Comparison of ENCODE assay signal across 30 mouse cellular contexts in the genomic region with DNA sequence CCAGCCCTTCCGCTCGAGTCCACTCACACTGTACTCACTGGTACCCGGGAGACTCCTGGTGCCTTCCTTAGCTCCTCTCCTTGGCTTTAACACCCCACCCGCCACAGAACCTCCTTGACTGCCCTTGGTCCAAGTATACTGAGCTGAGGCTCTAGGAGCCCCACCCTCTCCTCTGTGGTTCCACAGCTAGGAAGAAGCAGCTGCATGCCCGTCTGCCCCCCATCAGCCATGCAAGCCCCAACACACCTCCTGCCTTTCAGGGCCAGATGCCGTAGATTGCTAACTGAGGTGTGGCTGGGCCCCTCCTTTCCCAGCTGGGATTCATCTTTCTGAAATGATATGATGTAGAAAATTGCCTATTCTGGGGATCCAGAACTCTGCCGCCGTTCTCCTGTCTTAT. TPM values are rescaled to one million over a fixed set of nuclear protein-coding genes. Genes with fewer than 3 reads are reported as not detected.
DNase-seq lines count a peak whose midpoint lies in the region; ATAC-seq lines count a peak whose summit lies in the region.
"Had no signal": no experiment of that assay in that cellular context is flagged by ENCODE, and none has a peak within 500 bp of the region (broad histone marks: within the 10 kb centered on the region; RNA-seq: fewer than 3 reads in every experiment).

No protein-coding gene starts in this region.

- H3K9ac ChIP-seq in embryonic facial prominence, embryonic 12.5 days = no peak overlapping the region
- H3K9ac ChIP-seq in embryonic facial prominence, embryonic 15.5 days = no peak overlapping the region
- peak overlapping the region; percentile 36 for H3K9ac ChIP-seq in stomach, embryonic 16.5 days (ENCODE audit: low read length)
- H3K9ac ChIP-seq in forebrain, embryonic 14.5 days (ENCODE audit: low read length) = no peak overlapping the region
- H3K9ac ChIP-seq: forebrain, embryonic 13.5 days; intestine, embryonic 15.5 days; lung, embryonic 15.5 days; midbrain, embryonic 15.5 days; neural tube, embryonic 12.5 days had no signal

- no peaks in the 10 kb centered on the region for H3K9me3 ChIP-seq in embryonic facial prominence, embryonic 12.5 days
- H3K9me3 ChIP-seq in embryonic facial prominence, embryonic 10.5 days = no peaks in the 10 kb centered on the region
- no peaks in the 10 kb centered on the region for H3K9me3 ChIP-seq in embryonic facial prominence, embryonic 15.5 days (replicated peaks)
- H3K9me3 ChIP-seq in stomach, embryonic 16.5 days (replicated peaks; ENCODE audit: control insufficient read depth, low read length) = no peaks in the 10 kb centered on the region
- no peaks in the 10 kb centered on the region for H3K9me3 ChIP-seq in forebrain, embryonic 14.5 days (replicated peaks; ENCODE audit: control insufficient read depth, low read length)
- H3K9me3 ChIP-seq: forebrain, embryonic 13.5 days; intestine, embryonic 15.5 days; lung, embryonic 15.5 days; midbrain, embryonic 10.5 days; midbrain, embryonic 15.5 days; neural tube, embryonic 12.5 days had no signal

- DNase-seq in embryonic facial prominence, embryonic 10.5 days (ENCODE audit: low spot score) = no peak
- DNase-seq in R1 (ENCODE audit: low read depth, low spot score) = peak; percentile 94
- DNase-seq in frontal cortex, postnatal 25 days (ENCODE audit: low spot score in 2 of 2) = no peak
- no peak for DNase-seq in forebrain, embryonic 14.5 days (ENCODE audit: low spot score)
- no peak for DNase-seq in heart, postnatal 4 days
- DNase-seq: adrenal gland, postnatal 14 days; cerebellum, adult 11 months; cerebellum, adult 9-10 months; cerebellum, postnatal 36 days; heart, postnatal 14 days; kidney, adult 2 months; kidney, postnatal 36 days; thymus, postnatal 14 days had no signal

- H3K4me3 ChIP-seq in embryonic facial prominence, embryonic 12.5 days = no peak overlapping the region
- no peak overlapping the region for H3K4me3 ChIP-seq in embryonic facial prominence, embryonic 10.5 days
- H3K4me3 ChIP-seq in embryonic facial prominence, embryonic 15.5 days (replicated peaks) = no peak overlapping the region
- H3K4me3 ChIP-seq in stomach, embryonic 16.5 days (replicated peaks; ENCODE audit: low read length) = no peak overlapping the region
- no peak overlapping the region for H3K4me3 ChIP-seq in forebrain, embryonic 14.5 days (ENCODE audit: low read depth, low read length)
- H3K4me3 ChIP-seq: forebrain, embryonic 13.5 days; intestine, embryonic 15.5 days; layer of hippocampus, adult 2 months; lung, embryonic 15.5 days; midbrain, embryonic 10.5 days; midbrain, embryonic 15.5 days; neural tube, embryonic 12.5 days had no signal

- 89% methylated on average over 8 of the region's 8 CpGs for WGBS in embryonic facial prominence, embryonic 12.5 days
- 91% methylated on average over 8 of the region's 8 CpGs for WGBS in embryonic facial prominence, embryonic 10.5 days
- 61% methylated on average over 8 of the region's 8 CpGs for WGBS in embryonic facial prominence, embryonic 15.5 days
- WGBS in stomach, embryonic 16.5 days = 74% methylated on average over 8 of the region's 8 CpGs
- WGBS in forebrain, embryonic 14.5 days = 91% methylated on average over 8 of the region's 8 CpGs

- H3K4me1 ChIP-seq in embryonic facial prominence, embryonic 12.5 days = 0 out of 2 replicates have a peak, but pooled peaks cover 5% of the 10 kb centered on the region
- no peaks in the 10 kb centered on the region for H3K4me1 ChIP-seq in embryonic facial prominence, embryonic 10.5 days
- peaks cover 21% of the 10 kb centered on the region; the same call in 1 of the 2 replicates for H3K4me1 ChIP-seq in embryonic facial prominence, embryonic 15.5 days
- H3K4me1 ChIP-seq in stomach, embryonic 16.5 days (ENCODE audit: control insufficient read depth, insufficient read depth, low read length) = no peaks in the 10 kb centered on the region
- H3K4me1 ChIP-seq in forebrain, embryonic 14.5 days (ENCODE audit: control insufficient read depth, insufficient read depth, low read length) = no peaks in the 10 kb centered on the region
- H3K4me1 ChIP-seq: forebrain, embryonic 13.5 days; intestine, embryonic 15.5 days; lung, embryonic 15.5 days; midbrain, embryonic 10.5 days; midbrain, embryonic 15.5 days had no signal

- peak overlapping the region; percentile 52; the same call in 1 of the 2 replicates for H3K27ac ChIP-seq in embryonic facial prominence, embryonic 12.5 days
- H3K27ac ChIP-seq in embryonic facial prominence, embryonic 10.5 days (replicated peaks) = no peak overlapping the region
- peak overlapping the region; percentile 74 for H3K27ac ChIP-seq in embryonic facial prominence, embryonic 15.5 days (replicated peaks)
- H3K27ac ChIP-seq in stomach, embryonic 16.5 days (ENCODE audit: low read length) = peak overlapping the region; percentile 72
- H3K27ac ChIP-seq in forebrain, embryonic 14.5 days (ENCODE audit: low read depth, low read length) = no peak overlapping the region
- H3K27ac ChIP-seq: forebrain, embryonic 13.5 days; intestine, embryonic 15.5 days; layer of hippocampus, adult 2 months; lung, embryonic 15.5 days; midbrain, embryonic 10.5 days; midbrain, embryonic 15.5 days; neural tube, embryonic 12.5 days had no signal

- H3K36me3 ChIP-seq in embryonic facial prominence, embryonic 12.5 days = peaks cover 84% of the 10 kb centered on the region
- H3K36me3 ChIP-seq in embryonic facial prominence, embryonic 10.5 days (replicated peaks) = peaks cover 99% of the 10 kb centered on the region
- H3K36me3 ChIP-seq in embryonic facial prominence, embryonic 15.5 days = peaks cover 74% of the 10 kb centered on the region
- 0 out of 2 replicates have a peak, but pooled peaks cover 14% of the 10 kb centered on the region for H3K36me3 ChIP-seq in stomach, embryonic 16.5 days (ENCODE audit: control insufficient read depth, insufficient read depth, low read length)
- H3K36me3 ChIP-seq in forebrain, embryonic 14.5 days (ENCODE audit: control insufficient read depth, insufficient read depth, low read length) = peaks cover 90% of the 10 kb centered on the region

- no peak for ATAC-seq in embryonic facial prominence, embryonic 12.5 days (ENCODE audit: insufficient number of reproducible peaks, insufficient read depth, low FRiP score, low TSS enrichment)
- ATAC-seq in embryonic facial prominence, embryonic 15.5 days (ENCODE audit: insufficient number of reproducible peaks, low FRiP score, low TSS enrichment, low read depth) = peak; percentile 51; the same call in 1 of the 2 replicates
- ATAC-seq in stomach, embryonic 16.5 days (ENCODE audit: insufficient read depth, low FRiP score) = peak; percentile 41; the same call in 1 of the 2 replicates
- no peak for ATAC-seq in forebrain, embryonic 14.5 days
- ATAC-seq: forebrain, embryonic 13.5 days; hindbrain, embryonic 16.5 days; intestine, embryonic 15.5 days; midbrain, embryonic 15.5 days had no signal

- no peak overlapping the region for H3K4me2 ChIP-seq in embryonic facial prominence, embryonic 12.5 days (replicated peaks)
- H3K4me2 ChIP-seq in embryonic facial prominence, embryonic 15.5 days (replicated peaks) = no peak overlapping the region
- H3K4me2 ChIP-seq in stomach, embryonic 16.5 days (ENCODE audit: low read depth, low read length) = no peak overlapping the region
- H3K4me2 ChIP-seq in forebrain, embryonic 14.5 days (ENCODE audit: low read length) = no peak overlapping the region
- H3K4me2 ChIP-seq: forebrain, embryonic 13.5 days; intestine, embryonic 15.5 days; liver, embryonic 11.5 days; lung, embryonic 15.5 days; midbrain, embryonic 15.5 days; neural tube, embryonic 12.5 days had no signal

- no peaks in the 10 kb centered on the region for H3K27me3 ChIP-seq in embryonic facial prominence, embryonic 12.5 days
- H3K27me3 ChIP-seq in embryonic facial prominence, embryonic 10.5 days (replicated peaks; ENCODE audit: low read depth, poor library complexity, severe bottlenecking) = no peaks in the 10 kb centered on the region
- H3K27me3 ChIP-seq in embryonic facial prominence, embryonic 15.5 days = no peaks in the 10 kb centered on the region
- H3K27me3 ChIP-seq in stomach, embryonic 16.5 days (ENCODE audit: control insufficient read depth, insufficient read depth, low read length) = no peaks in the 10 kb centered on the region
- H3K27me3 ChIP-seq in forebrain, embryonic 14.5 days (replicated peaks; ENCODE audit: control insufficient read depth, insufficient read depth, low read length) = no peaks in the 10 kb centered on the region
- H3K27me3 ChIP-seq: CH12.LX; forebrain, embryonic 13.5 days; intestine, embryonic 15.5 days; lung, embryonic 15.5 days; midbrain, embryonic 15.5 days; neural tube, embryonic 12.5 days had no signal

RNA-seq across cellular contexts. Expression of a gene that starts 12.0 kb away (rescaled TPM):
- polyA plus RNA-seq in embryonic facial prominence, embryonic 12.5 days (2016; fragmentation: Nextera tagmentation; extraction: Ambion mirVana) = 26.3 and 28.7 TPM in 2 replicates
- polyA plus RNA-seq in embryonic facial prominence, embryonic 10.5 days (2016; fragmentation: Nextera tagmentation; extraction: Ambion mirVana) = 27.9 and 30.7 TPM in 2 replicates
- polyA plus RNA-seq in embryonic facial prominence, embryonic 15.5 days (2015; fragmentation: Nextera tagmentation; extraction: Ambion mirVana) = 21.4 and 23.9 TPM in 2 replicates
- polyA plus RNA-seq in stomach, embryonic 16.5 days (2015; fragmentation: Nextera tagmentation; extraction: Ambion mirVana) = 19.5 and 19.7 TPM in 2 replicates
- polyA plus RNA-seq in forebrain, embryonic 14.5 days (2014; fragmentation: Nextera tagmentation; extraction: Ambion mirVana) = 16.5 and 20.4 TPM in 2 replicates
- total RNA-seq in heart, postnatal 4 days (2021) = 1 to 10 TPM; 8.0 to 10.0 TPM

RNA-seq across cellular contexts. Expression of a gene that starts 12.2 kb away (rescaled TPM):
- 46.9 and 47.0 TPM in 2 replicates for polyA plus RNA-seq in embryonic facial prominence, embryonic 12.5 days (2016; fragmentation: Nextera tagmentation; extraction: Ambion mirVana)
- polyA plus RNA-seq in embryonic facial prominence, embryonic 10.5 days (2016; fragmentation: Nextera tagmentation; extraction: Ambion mirVana) = 48.4 and 50.8 TPM in 2 replicates
- 32.9 and 38.1 TPM in 2 replicates for polyA plus RNA-seq in embryonic facial prominence, embryonic 15.5 days (2015; fragmentation: Nextera tagmentation; extraction: Ambion mirVana)
- polyA plus RNA-seq in stomach, embryonic 16.5 days (2015; fragmentation: Nextera tagmentation; extraction: Ambion mirVana) = 32.0 and 35.2 TPM in 2 replicates
- 55.8 and 56.5 TPM in 2 replicates for polyA plus RNA-seq in forebrain, embryonic 14.5 days (2014; fragmentation: Nextera tagmentation; extraction: Ambion mirVana)
- 10 to 100 TPM; 25.7 to 29.0 TPM for total RNA-seq in heart, postnatal 4 days (2021)

RNA-seq across cellular contexts. Expression of a gene that starts 29.3 kb away (rescaled TPM):
- 4.1 and 4.2 TPM in 2 replicates for polyA plus RNA-seq in embryonic facial prominence, embryonic 12.5 days (2016; fragmentation: Nextera tagmentation; extraction: Ambion mirVana)
- 1.1 and 1.5 TPM in 2 replicates for polyA plus RNA-seq in embryonic facial prominence, embryonic 10.5 days (2016; fragmentation: Nextera tagmentation; extraction: Ambion mirVana)
- polyA plus RNA-seq in embryonic facial prominence, embryonic 15.5 days (2015; fragmentation: Nextera tagmentation; extraction: Ambion mirVana) = 21.1 and 21.5 TPM in 2 replicates
- 18.9 and 24.4 TPM in 2 replicates for polyA plus RNA-seq in stomach, embryonic 16.5 days (2015; fragmentation: Nextera tagmentation; extraction: Ambion mirVana)
- polyA plus RNA-seq in forebrain, embryonic 14.5 days (2014; fragmentation: Nextera tagmentation; extraction: Ambion mirVana) = 0.48 and 0.62 TPM in 2 replicates
- 1 to 10 TPM; 5.0 to 5.4 TPM for total RNA-seq in heart, postnatal 4 days (2021)

RNA-seq across cellular contexts. Expression of a gene that starts 33.4 kb away (rescaled TPM):
- 1.00 and 1.7 TPM in 2 replicates for polyA plus RNA-seq in embryonic facial prominence, embryonic 12.5 days (2016; fragmentation: Nextera tagmentation; extraction: Ambion mirVana)
- polyA plus RNA-seq in embryonic facial prominence, embryonic 10.5 days (2016; fragmentation: Nextera tagmentation; extraction: Ambion mirVana) = 1.1 and 1.6 TPM in 2 replicates
- polyA plus RNA-seq in embryonic facial prominence, embryonic 15.5 days (2015; fragmentation: Nextera tagmentation; extraction: Ambion mirVana) = 1.6 and 2.6 TPM in 2 replicates
- polyA plus RNA-seq in stomach, embryonic 16.5 days (2015; fragmentation: Nextera tagmentation; extraction: Ambion mirVana) = 57.0 and 68.4 TPM in 2 replicates
- 0.18 and 0.22 TPM in 2 replicates for polyA plus RNA-seq in forebrain, embryonic 14.5 days (2014; fragmentation: Nextera tagmentation; extraction: Ambion mirVana)
- total RNA-seq in heart, postnatal 4 days (2021) = under 1 TPM in 1 of 2 experiments, not detected in 1; 0.27 TPM
- total RNA-seq: adrenal gland, postnatal 14 days; gastrocnemius, adult 8-10 months; layer of hippocampus, adult 2 months; layer of hippocampus, postnatal 14 days; left cerebral cortex, adult 8-10 months; left cerebral cortex, postnatal 36 days had no signal

RNA-seq across cellular contexts. Expression of a gene that starts 45.5 kb away (rescaled TPM):
- 1.8 and 2.4 TPM in 2 replicates for polyA plus RNA-seq in embryonic facial prominence, embryonic 12.5 days (2016; fragmentation: Nextera tagmentation; extraction: Ambion mirVana)
- 1.5 and 1.8 TPM in 2 replicates for polyA plus RNA-seq in embryonic facial prominence, embryonic 10.5 days (2016; fragmentation: Nextera tagmentation; extraction: Ambion mirVana)
- polyA plus RNA-seq in embryonic facial prominence, embryonic 15.5 days (2015; fragmentation: Nextera tagmentation; extraction: Ambion mirVana) = 19.6 and 23.0 TPM in 2 replicates
- 6.5 and 8.5 TPM in 2 replicates for polyA plus RNA-seq in stomach, embryonic 16.5 days (2015; fragmentation: Nextera tagmentation; extraction: Ambion mirVana)
- 0.52 and 1.6 TPM in 2 replicates for polyA plus RNA-seq in forebrain, embryonic 14.5 days (2014; fragmentation: Nextera tagmentation; extraction: Ambion mirVana)
- total RNA-seq in heart, postnatal 4 days (2021) = 10 to 100 TPM; 28.7 to 29.9 TPM
- total RNA-seq: left cerebral cortex, postnatal 36 days had no signal

Comparison
In these comparisons a context has a peak if more than half of its experiments do, and no peak if none do; other contexts are left out.
1. ATAC-seq: peak in embryonic facial prominence, embryonic 15.5 days (single experiment) and stomach, embryonic 16.5 days (single experiment); none in embryonic facial prominence, embryonic 12.5 days (single experiment) and forebrain, embryonic 14.5 days (single experiment).
2. H3K27ac ChIP-seq: peak in embryonic facial prominence, embryonic 12.5 days (single experiment), embryonic facial prominence, embryonic 15.5 days (single experiment) and stomach, embryonic 16.5 days (single experiment); none in embryonic facial prominence, embryonic 10.5 days (single experiment) and forebrain, embryonic 14.5 days (single experiment).